Mouse (Mus musculus): ENCODE data around the gene Lpar1. TPM values are rescaled to one million over a fixed set of nuclear protein-coding genes. Genes with fewer than 3 reads are reported as not detected.

Gene Lpar1
- polyA plus RNA-seq, 2 experiments, result 0.99 to 2.5 TPM

GRCm38 (mm10) chr4:58516810-58517209 is 36.9 kb downstream of the Lpar1 start:
- no peak for DNase-seq (ENCODE audit: low read depth in 3 of 3, low spot score in 3 of 3)
- Histone ChIP-seq H3K27ac (no peak overlapping the region), H3K4me3 (ENCODE audit: insufficient read depth in 1 of 2, low read depth in 2 of 2, low read length in 2 of 2) (no peak overlapping the region), H3K4me2 (ENCODE audit: low read depth) (no peak overlapping the region), H3K27me3 (ENCODE audit: control insufficient read depth, insufficient read depth, low read length) (no peaks in the 10 kb centered on the region), H3K36me3 (replicated peaks; ENCODE audit: control insufficient read depth, insufficient read depth, low read depth) (no peaks in the 10 kb centered on the region), H3K9ac (replicated peaks) (no peak overlapping the region), H3K9me3 (ENCODE audit: control insufficient read depth, low read length) (no peaks in the 10 kb centered on the region), H3K4me1 (replicated peaks; ENCODE audit: control insufficient read depth in 2 of 2, insufficient read depth in 2 of 2, low read length in 1 of 2) (no peaks in the 10 kb centered on the region)
- ATAC-seq (ENCODE audit: insufficient read depth), result no peak
- WGBS (ENCODE audit: insufficient replicate concordance), result 48% methylated on average over 3 of the region's 3 CpGs
- no peak for TF ChIP-seq CTCF (IDR thresholded peaks at IDR 0.05; ENCODE audit: low read depth)
- TF ChIP-seq EP300 (IDR thresholded peaks at IDR 0.05; ENCODE audit: low read depth), result no peak

- Histone ChIP-seq H3K4me1 (replicated peaks; ENCODE audit: control insufficient read depth in 2 of 2, insufficient read depth in 2 of 2, low read length in 1 of 2) (no peaks in the 10 kb centered on the region), H3K9me3 (ENCODE audit: control insufficient read depth, low read length) (no peaks in the 10 kb centered on the region), H3K9ac (replicated peaks) (no peak overlapping the region), H3K36me3 (replicated peaks; ENCODE audit: control insufficient read depth, insufficient read depth, low read depth) (no peaks in the 10 kb centered on the region), H3K27me3 (ENCODE audit: control insufficient read depth, insufficient read depth, low read length) (no peaks in the 10 kb centered on the region), H3K4me3 (ENCODE audit: insufficient read depth in 1 of 2, low read depth in 2 of 2, low read length in 2 of 2) (no peak overlapping the region), H3K27ac (no peak overlapping the region), H3K4me2 (ENCODE audit: low read depth) (no peak overlapping the region)
- WGBS (ENCODE audit: insufficient replicate concordance), result 52% methylated on average over 5 of the region's 5 CpGs
- ATAC-seq (ENCODE audit: insufficient read depth) (no peak), DNase-seq (ENCODE audit: low read depth in 3 of 3, low spot score in 3 of 3) (no peak)
- TF ChIP-seq CTCF (IDR thresholded peaks at IDR 0.05; ENCODE audit: low read depth) (no peak), EP300 (IDR thresholded peaks at IDR 0.05; ENCODE audit: low read depth) (no peak)
These were observed 37.5 kb downstream of the Lpar1 start for GRCm38 (mm10) chr4:58516221-58516620.

GRCm38 (mm10) chr4:58511554-58511953 is 42.1 kb downstream of the Lpar1 start:
- DNase-seq (ENCODE audit: low read depth in 3 of 3, low spot score in 3 of 3) (no peak), ATAC-seq (ENCODE audit: insufficient read depth) (no peak)
- Histone ChIP-seq H3K36me3 (replicated peaks; ENCODE audit: control insufficient read depth, insufficient read depth, low read depth) (no peaks in the 10 kb centered on the region), H3K9me3 (ENCODE audit: control insufficient read depth, low read length) (no peaks in the 10 kb centered on the region), H3K9ac (replicated peaks) (no peak overlapping the region), H3K27me3 (ENCODE audit: control insufficient read depth, insufficient read depth, low read length) (no peaks in the 10 kb centered on the region), H3K4me3 (ENCODE audit: insufficient read depth in 1 of 2, low read depth in 2 of 2, low read length in 2 of 2) (no peak overlapping the region), H3K4me2 (ENCODE audit: low read depth) (no peak overlapping the region), H3K4me1 (replicated peaks; ENCODE audit: control insufficient read depth in 2 of 2, insufficient read depth in 2 of 2, low read length in 1 of 2) (no peaks in the 10 kb centered on the region), H3K27ac (no peak overlapping the region)
- TF ChIP-seq EP300 (IDR thresholded peaks at IDR 0.05; ENCODE audit: low read depth) (no peak), CTCF (IDR thresholded peaks at IDR 0.05; ENCODE audit: low read depth) (no peak)
- 67% methylated on average over 3 of the region's 3 CpGs for WGBS (ENCODE audit: insufficient replicate concordance)

DNA sequence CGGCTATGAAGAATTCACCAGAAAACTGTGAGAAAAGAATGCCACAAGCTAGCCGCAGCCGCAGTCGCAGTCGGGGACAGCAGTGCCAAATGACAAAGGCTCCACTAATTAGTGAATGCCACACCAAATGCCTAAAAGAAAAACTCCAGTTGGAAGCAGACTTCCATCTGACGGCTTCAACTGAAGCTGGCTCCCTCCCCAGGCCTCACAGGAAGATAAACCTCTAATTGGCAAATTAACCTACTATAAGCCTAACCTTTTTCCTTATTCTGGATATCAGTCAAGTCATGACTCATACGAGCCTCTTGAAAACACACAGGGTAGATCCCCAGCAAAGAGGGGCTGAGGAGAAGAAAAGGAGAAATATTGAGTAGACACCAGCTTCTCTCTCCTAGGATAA is 44.9 kb downstream of the Lpar1 start:
- 67% methylated on average over 7 of the region's 7 CpGs for WGBS (ENCODE audit: insufficient replicate concordance)
- ATAC-seq (ENCODE audit: insufficient read depth), result no peak

GRCm38 (mm10) chr4:58507536-58507935 is 46.2 kb downstream of the Lpar1 start:
- TF ChIP-seq EP300 (IDR thresholded peaks at IDR 0.05; ENCODE audit: low read depth) (no peak), CTCF (IDR thresholded peaks at IDR 0.05; ENCODE audit: low read depth) (no peak)
- H3K9ac ChIP-seq (replicated peaks), result no peak overlapping the region
- H3K4me2 ChIP-seq (ENCODE audit: low read depth), result no peak overlapping the region
- DNase-seq (ENCODE audit: low read depth in 3 of 3, low spot score in 3 of 3) (no peak), ATAC-seq (ENCODE audit: insufficient read depth) (no peak)
- H3K9me3 ChIP-seq (ENCODE audit: control insufficient read depth, low read length), result no peaks in the 10 kb centered on the region
- H3K27ac ChIP-seq, result no peak overlapping the region
- WGBS (ENCODE audit: insufficient replicate concordance), result 56% methylated on average over 6 of the region's 6 CpGs
- H3K4me3 ChIP-seq (ENCODE audit: insufficient read depth in 1 of 2, low read depth in 2 of 2, low read length in 2 of 2), result no peak overlapping the region
- H3K4me1 ChIP-seq (replicated peaks; ENCODE audit: control insufficient read depth in 2 of 2, insufficient read depth in 2 of 2, low read length in 1 of 2), result no peaks in the 10 kb centered on the region
- no peaks in the 10 kb centered on the region for H3K36me3 ChIP-seq (replicated peaks; ENCODE audit: control insufficient read depth, insufficient read depth, low read depth)
- no peaks in the 10 kb centered on the region for H3K27me3 ChIP-seq (ENCODE audit: control insufficient read depth, insufficient read depth, low read length)

More for the DNA sequence above, 44.9 kb downstream of the Lpar1 start:
- Histone ChIP-seq H3K27me3 (ENCODE audit: control insufficient read depth, insufficient read depth, low read length) (no peaks in the 10 kb centered on the region), H3K9me3 (ENCODE audit: control insufficient read depth, low read length) (no peaks in the 10 kb centered on the region), H3K9ac (replicated peaks) (no peak overlapping the region), H3K4me1 (replicated peaks; ENCODE audit: control insufficient read depth in 2 of 2, insufficient read depth in 2 of 2, low read length in 1 of 2) (no peaks in the 10 kb centered on the region), H3K27ac (no peak overlapping the region), H3K4me2 (ENCODE audit: low read depth) (no peak overlapping the region), H3K36me3 (replicated peaks; ENCODE audit: control insufficient read depth, insufficient read depth, low read depth) (no peaks in the 10 kb centered on the region), H3K4me3 (ENCODE audit: insufficient read depth in 1 of 2, low read depth in 2 of 2, low read length in 2 of 2) (no peak overlapping the region)
- no peak for TF ChIP-seq CTCF (IDR thresholded peaks at IDR 0.05; ENCODE audit: low read depth)
- no peak for TF ChIP-seq EP300 (IDR thresholded peaks at IDR 0.05; ENCODE audit: low read depth)
- no peak for DNase-seq (ENCODE audit: low read depth in 3 of 3, low spot score in 3 of 3)
